Mouse (Mus musculus): ENCODE measurements around the gene Slc35a3.
"Not testable (repeated sequence)": the region's sequence is repeated elsewhere in the genome, so short reads cannot be mapped to it uniquely, and the experiment has no call there.

Gene Slc35a3

GRCm38 (mm10) chr3:116712436-116712881 is at the start of gene Slc35a3:
Gene Slc35a3 (minus strand): TSS chr3:116712831.
- no peak for DNase-seq (ENCODE audit: low read depth, low spot score)

- no peak for DNase-seq (ENCODE audit: low read depth, low spot score)
Measured at GRCm38 (mm10) chr3:116752818-116753217, 40.2 kb upstream of the Slc35a3 start.

GRCm38 (mm10) chr3:116751191-116751860 is 38.7 kb upstream of the Slc35a3 start:
- DNase-seq (ENCODE audit: low read depth, low spot score) = peak; percentile 75

GRCm38 (mm10) chr3:116748391-116749170 is 36.0 kb upstream of the Slc35a3 start:
- DNase-seq (ENCODE audit: low read depth, low spot score) = peak; percentile 86

- not testable (repeated sequence) for DNase-seq (ENCODE audit: low read depth, low spot score)
Measured at GRCm38 (mm10) chr3:116747648-116748047, 35.0 kb upstream of the Slc35a3 start.

GRCm38 (mm10) chr3:116740963-116741362 is 28.3 kb upstream of the Slc35a3 start:
- no peak for DNase-seq (ENCODE audit: low read depth, low spot score)

- no peak for DNase-seq (ENCODE audit: low read depth, low spot score)
Measured at GRCm38 (mm10) chr3:116740106-116740505, 27.5 kb upstream of the Slc35a3 start.

GRCm38 (mm10) chr3:116737326-116737731 is 24.7 kb upstream of the Slc35a3 start:
- peak; percentile 53 for DNase-seq (ENCODE audit: low read depth, low spot score)

GRCm38 (mm10) chr3:116729483-116730174 is 17.0 kb upstream of the Slc35a3 start:
- no peak for DNase-seq (ENCODE audit: low read depth, low spot score)

GRCm38 (mm10) chr3:116726807-116727206 is 14.2 kb upstream of the Slc35a3 start:
- DNase-seq (ENCODE audit: low read depth, low spot score) = no peak

- peak; percentile 53 for DNase-seq (ENCODE audit: low read depth, low spot score)
Measured at GRCm38 (mm10) chr3:116723496-116724481, 11.2 kb upstream of the Slc35a3 start.

GRCm38 (mm10) chr3:116722980-116723379 is 10.3 kb upstream of the Slc35a3 start:
- DNase-seq (ENCODE audit: low read depth, low spot score) = peak; percentile 90

- DNase-seq (ENCODE audit: low read depth, low spot score) = peak; percentile 69
Measured at GRCm38 (mm10) chr3:116718951-116719350, 6.3 kb upstream of the Slc35a3 start.

- no peak for DNase-seq (ENCODE audit: low read depth, low spot score)
Measured at GRCm38 (mm10) chr3:116713031-116713430, 400 bp upstream of the Slc35a3 start.

GRCm38 (mm10) chr3:116711624-116712435 is 801 bp downstream of the Slc35a3 start:
- DNase-seq (ENCODE audit: low read depth, low spot score) = peak; percentile 79

GRCm38 (mm10) chr3:116710941-116711340 is 1.7 kb downstream of the Slc35a3 start:
- DNase-seq (ENCODE audit: low read depth, low spot score) = no peak

- no peak for DNase-seq (ENCODE audit: low read depth, low spot score)
Measured at GRCm38 (mm10) chr3:116705637-116706204, 6.9 kb downstream of the Slc35a3 start.

- no peak for DNase-seq (ENCODE audit: low read depth, low spot score)
Measured at GRCm38 (mm10) chr3:116703835-116704234, 8.8 kb downstream of the Slc35a3 start.

- no peak for DNase-seq (ENCODE audit: low read depth, low spot score)
Measured at GRCm38 (mm10) chr3:116702647-116703272, 9.9 kb downstream of the Slc35a3 start.
